Mouse (Mus musculus) thymus, adult 2 months (tissue): ENCODE results near the gene Polr3b. TPM values are rescaled to one million over a fixed set of nuclear protein-coding genes. Genes with fewer than 3 reads are reported as not detected.

ENCODE experiments used
- DNase-seq: peaks from one replicate; pipeline ENCODE4 v3.0.0; 2021
- H3K27ac ChIP-seq: fragments of 200-500 bp; 2 replicates; pipeline ENCODE4 v1.5.1; 2012; ENCODE audit warnings: low read length, control low read depth; ENCODE audit not compliant: control insufficient read depth, insufficient read depth
- H3K27me3 ChIP-seq: fragments of 200-500 bp; 2 replicates; pipeline ENCODE4 v1.6.1; 2012; ENCODE audit warnings: mild to moderate bottlenecking, low read length, moderate library complexity, mixed read lengths; ENCODE audit not compliant: control insufficient read depth, insufficient read depth
- H3K36me3 ChIP-seq: fragments of 200-500 bp; 2 replicates; pipeline ENCODE4 v1.6.1; 2012; ENCODE audit warnings: mild to moderate bottlenecking, low read length, moderate library complexity; ENCODE audit not compliant: control insufficient read depth, insufficient read depth
- H3K4me1 ChIP-seq: fragments of 200-500 bp; replicated peaks from 2 replicates; pipeline ENCODE4 v1.6.1; 2012; ENCODE audit warnings: low read length; ENCODE audit not compliant: control insufficient read depth, insufficient read depth
- H3K4me3 ChIP-seq: fragments of 200-500 bp; 2 replicates; pipeline ENCODE4 v1.5.1; 2012; ENCODE audit warnings: mild to moderate bottlenecking, low read length, control low read depth, moderate library complexity; ENCODE audit not compliant: control insufficient read depth, insufficient read depth
- CTCF ChIP-seq: fragments of 200-500 bp; IDR thresholded peaks from 2 replicates; pipeline ENCODE4 v1.5.1; 2012; ENCODE audit warnings: mild to moderate bottlenecking, control low read depth, low read length, moderate library complexity, borderline replicate concordance; ENCODE audit not compliant: control insufficient read depth, poor library complexity, insufficient read depth; ENCODE audit errors: extremely low read depth
- POLR2A ChIP-seq: fragments of 200-500 bp; IDR thresholded peaks from 2 replicates; pipeline ENCODE4 v1.6.1; 2012; ENCODE audit warnings: mild to moderate bottlenecking, low read length, control low read depth, moderate library complexity; ENCODE audit not compliant: control insufficient read depth, poor library complexity, insufficient read depth; ENCODE audit errors: extremely low read depth
- WGBS: fragments of 180-500 bp; shearing (Covaris S2); methylation state at CpG from one replicate; pipeline ENCODE4 v1.1.7; 2018; 5-methylcytosine and 5-hydroxymethylcytosine counted together
- polyA plus RNA-seq: library from polyadenylated mRNA; depleted of rRNA; stranded (reverse); fragments of >200 nt; gene quantifications from 2 replicates; pipeline ENCODE4 v1.2.3, GENCODE M21; 2012; rRNA removed

The Polr3b gene
- polyA plus RNA-seq: 6.5 and 6.6 TPM in 2 replicates

DNA sequence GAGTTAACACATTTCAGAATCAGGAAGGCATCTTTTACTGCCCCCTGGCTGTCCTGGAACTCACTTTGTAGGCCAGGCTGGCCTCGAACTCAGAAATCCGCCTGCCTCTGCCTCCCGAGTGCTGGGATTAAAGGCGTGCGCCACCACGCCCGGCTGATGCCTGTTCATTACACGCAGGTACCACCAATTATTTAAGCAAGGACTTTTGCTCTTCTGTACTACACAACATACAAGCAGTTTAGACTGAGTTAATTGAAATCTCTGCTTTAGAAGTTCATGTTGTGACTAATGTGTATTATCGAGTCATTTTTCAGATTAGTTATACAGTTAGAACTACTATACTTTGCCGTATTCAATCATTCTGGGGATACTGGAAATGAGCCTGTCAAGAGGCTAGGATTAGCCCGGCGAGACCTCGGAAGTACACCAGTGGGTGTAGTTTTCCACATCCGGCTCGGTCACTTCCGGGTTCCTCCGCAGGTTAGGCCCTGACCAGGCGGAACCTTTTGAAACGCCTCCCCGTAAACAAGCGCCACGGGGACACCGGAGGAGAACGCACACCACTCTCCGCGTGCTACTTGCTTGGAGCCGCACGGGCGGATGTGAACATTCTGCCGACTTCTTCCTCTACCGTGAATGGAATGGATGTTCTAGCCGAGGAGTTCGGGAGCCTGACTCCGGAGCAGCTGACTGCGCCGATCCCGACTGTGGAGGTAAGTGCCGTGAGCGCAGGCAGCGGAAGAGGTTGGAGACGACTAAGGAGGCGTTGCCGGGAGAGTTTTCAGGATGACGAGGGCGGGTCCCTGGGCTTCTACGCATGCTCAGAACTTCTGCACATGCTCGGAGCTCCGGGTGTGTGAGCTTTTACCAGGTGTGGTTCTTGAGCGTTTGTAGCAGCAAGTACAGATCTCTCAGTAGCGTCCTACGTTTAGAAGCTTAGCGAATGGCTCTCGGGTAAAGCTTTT lies at the start of gene Polr3b:
TSS of gene Polr3b (plus strand) at position 467 of the 965 bp plus-strand sequence.
- WGBS: 8% methylated on average over 53 of the region's 53 CpGs
- peak within 1 kb of the TSS; percentile 92 for H3K27ac ChIP-seq
- no peaks in the 10 kb centered on the region for H3K27me3 ChIP-seq
- H3K4me3 ChIP-seq: peak within 1 kb of the TSS; percentile 85
- H3K36me3 ChIP-seq: no peaks in the 10 kb centered on the region
- H3K4me1 ChIP-seq: 0 out of 2 replicates have a peak, but pooled peaks cover 2% of the 10 kb centered on the region
- peak; percentile 92 for DNase-seq
- peak; percentile 77 for TF ChIP-seq POLR2A
- peak; percentile 49; the same call in 1 of the 2 replicates for TF ChIP-seq CTCF

DNA sequence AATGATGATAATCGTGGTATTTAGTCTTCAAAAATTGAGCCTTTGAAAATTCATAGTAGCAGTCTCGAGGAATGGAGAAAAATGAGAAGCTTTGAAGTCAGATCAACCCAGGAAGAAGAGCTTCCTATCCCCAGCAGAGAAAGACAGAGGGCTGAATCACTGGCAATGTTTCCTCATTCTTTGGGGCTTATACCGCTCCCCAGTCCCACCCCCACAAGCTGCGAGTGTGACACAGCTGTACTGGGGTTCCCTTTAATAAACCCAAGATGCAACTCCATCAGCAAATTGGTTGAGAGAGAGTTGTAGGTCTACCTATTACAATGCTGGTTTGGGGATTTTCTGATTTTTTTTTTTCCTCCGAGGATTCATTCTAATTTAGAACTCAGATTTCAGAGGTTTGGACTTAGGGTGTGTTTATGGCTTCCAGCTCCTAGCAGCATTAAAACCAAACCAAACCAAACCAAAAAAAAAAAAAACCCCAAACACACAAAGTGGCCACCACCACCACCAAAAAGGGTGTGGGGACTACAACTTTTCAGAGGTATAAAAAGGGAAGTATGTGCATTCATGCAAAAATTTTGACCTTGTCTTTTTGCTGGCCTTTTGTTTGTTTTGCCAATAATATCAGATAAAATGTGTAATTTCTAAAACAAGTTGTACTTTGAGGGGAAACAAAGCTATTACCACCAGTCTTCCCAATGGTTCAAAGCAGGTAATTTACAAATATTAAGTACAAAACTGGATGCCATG lies 48.2 kb upstream of the Polr3b start:
- no peak for DNase-seq
- Histone ChIP-seq H3K36me3 (no peaks in the 10 kb centered on the region), H3K4me3 (no peak overlapping the region), H3K4me1 (peaks cover 12% of the 10 kb centered on the region), H3K27me3 (no peaks in the 10 kb centered on the region), H3K27ac (no peak overlapping the region)
- 7% methylated on average over 5 of the region's 5 CpGs for WGBS
- TF ChIP-seq POLR2A: no peak
- TF ChIP-seq CTCF: no peak

DNA sequence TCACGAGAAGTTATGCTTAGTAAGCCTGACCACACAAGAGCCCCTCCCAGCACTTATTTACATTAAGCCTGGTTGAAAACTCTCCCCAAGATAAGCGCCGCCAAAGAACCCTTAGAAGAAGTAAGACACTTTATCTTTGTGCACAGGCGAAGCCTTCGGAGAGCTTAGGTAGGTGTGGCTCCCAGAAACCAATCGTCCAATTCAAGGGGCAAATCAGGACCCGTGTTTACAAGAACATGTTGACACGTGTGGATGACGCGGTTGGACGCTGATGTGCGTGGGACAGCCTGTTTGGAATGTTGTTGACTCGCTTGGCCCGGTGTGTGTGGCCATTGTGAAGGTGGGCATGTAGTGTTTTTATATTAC lies 46.1 kb upstream of the Polr3b start:
- TF ChIP-seq CTCF (no peak), POLR2A (no peak)
- H3K36me3 ChIP-seq: no peaks in the 10 kb centered on the region
- H3K4me3 ChIP-seq: peak overlapping the region; percentile 64
- no peak for DNase-seq
- WGBS: under 1% methylated on average over 14 of the region's 14 CpGs
- H3K27ac ChIP-seq: no peak overlapping the region
- peaks cover 12% of the 10 kb centered on the region for H3K4me1 ChIP-seq
- no peaks in the 10 kb centered on the region for H3K27me3 ChIP-seq

DNA sequence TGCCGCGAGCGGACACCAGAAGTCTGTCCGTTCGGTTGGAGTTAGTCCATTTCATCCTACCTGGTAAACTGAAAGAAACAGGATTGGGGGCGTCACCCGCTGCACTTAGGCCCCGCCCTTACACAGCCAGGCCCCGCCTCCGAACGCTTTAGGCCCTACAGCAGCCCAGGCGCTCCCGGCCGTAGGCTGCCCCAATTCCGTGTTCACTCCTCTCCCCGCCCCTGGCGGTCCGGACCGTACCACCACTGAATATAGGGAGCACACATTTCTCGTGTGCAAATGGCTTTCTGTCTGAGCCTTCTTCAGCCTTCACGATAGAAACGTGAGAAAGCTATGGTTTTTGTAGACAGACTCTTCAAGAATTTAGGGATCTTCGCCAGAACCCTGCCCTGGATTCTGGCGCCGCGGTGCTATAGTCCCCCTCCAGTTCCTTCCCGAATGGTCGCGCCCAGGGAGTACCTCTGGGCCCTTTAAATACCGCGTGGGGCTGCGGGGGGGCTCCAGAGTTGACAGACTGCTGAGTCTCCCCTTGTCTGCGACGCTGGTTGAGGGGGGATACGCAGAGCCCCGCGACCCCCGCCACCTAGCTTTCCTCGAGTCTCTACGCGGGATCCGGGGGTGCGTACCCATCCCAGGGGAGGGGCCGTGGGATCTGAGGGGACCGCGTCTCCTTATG lies 45.6 kb upstream of the Polr3b start, which contains the start of gene Tcp11l2:
TSS of gene Tcp11l2 (plus strand) at position 232 of the 676 bp plus-strand sequence.
- Histone ChIP-seq H3K27me3 (no peaks in the 10 kb centered on the region), H3K4me3 (peak within 1 kb of the TSS; percentile 88), H3K27ac (peak within 1 kb of the TSS; percentile 70), H3K4me1 (peaks cover 12% of the 10 kb centered on the region), H3K36me3 (no peaks in the 10 kb centered on the region)
- DNase-seq: peak; percentile 95
- peak; percentile 44; the same call in 1 of the 2 replicates for TF ChIP-seq CTCF
- peak; percentile 68; the same call in 1 of the 2 replicates for TF ChIP-seq POLR2A
- WGBS: under 1% methylated on average over 46 of the region's 46 CpGs

DNA sequence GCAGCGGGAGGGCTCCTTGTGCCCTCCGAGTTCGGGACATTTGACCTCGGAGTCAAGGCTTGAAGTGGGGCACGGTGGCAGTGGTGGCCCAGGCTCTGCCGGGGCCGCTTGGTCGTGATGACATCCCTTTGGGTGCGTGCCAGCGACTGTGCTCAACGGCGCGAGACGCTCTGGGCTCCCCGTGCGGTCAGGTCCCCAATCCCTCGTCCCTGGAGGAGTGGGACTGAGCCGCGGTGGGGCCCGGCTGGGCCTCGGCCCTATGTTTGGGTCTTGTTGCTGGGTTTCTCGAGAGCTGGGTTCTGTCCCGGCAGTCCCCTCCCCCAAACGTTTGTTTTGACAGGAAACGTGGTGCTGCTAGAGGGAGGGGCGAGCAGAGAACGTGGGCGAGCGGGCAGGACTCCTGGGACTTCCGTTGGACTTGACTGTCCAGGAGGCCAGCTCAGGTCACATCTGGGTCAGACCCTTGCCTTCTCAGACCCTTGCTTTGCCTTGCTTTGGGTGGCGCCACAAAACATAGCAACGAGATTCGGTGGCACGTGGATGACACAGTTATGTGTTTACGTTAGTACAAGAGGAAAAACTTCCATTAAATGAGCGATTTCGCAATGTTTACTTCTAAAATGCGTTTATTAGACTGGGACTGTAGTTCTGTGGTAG lies 44.9 kb upstream of the Polr3b start:
- Histone ChIP-seq H3K27me3 (no peaks in the 10 kb centered on the region), H3K4me3 (peak overlapping the region; percentile 88), H3K4me1 (peaks cover 12% of the 10 kb centered on the region), H3K27ac (peak overlapping the region; percentile 70), H3K36me3 (no peaks in the 10 kb centered on the region)
- peak; percentile 80 for DNase-seq
- TF ChIP-seq POLR2A: no peak
- no peak for TF ChIP-seq CTCF
- WGBS: under 1% methylated on average over 38 of the region's 38 CpGs
